Mouse (Mus musculus) stomach, embryonic 14.5 days (tissue): ENCODE results near the gene Gpx1. TPM values are rescaled to one million over a fixed set of nuclear protein-coding genes. Genes with fewer than 3 reads are reported as not detected.
"Not testable (repeated sequence)": the region's sequence is repeated elsewhere in the genome, so short reads cannot be mapped to it uniquely, and the experiment has no call there.

Experiments used
- ATAC-seq: fragments of 200-750 bp; cut with Nextera tagmentation; 2 replicates; pipeline ENCODE4 v1.8.0; 2017; ENCODE audit warnings: low read depth, moderate TSS enrichment; ENCODE audit not compliant: insufficient number of reproducible peaks, insufficient read depth, low FRiP score
- H3K27ac ChIP-seq: fragments of 300-500 bp; sonication (generic); 2 replicates; pipeline ENCODE4 v1.5.1; 2014; ENCODE audit warnings: mild to moderate bottlenecking, low read length, moderate library complexity, mixed read lengths
- H3K27me3 ChIP-seq: fragments of 300-500 bp; sonication (generic); 2 replicates; pipeline ENCODE4 v1.6.1; 2014; ENCODE audit warnings: low read length, control low read depth, mixed read lengths; ENCODE audit not compliant: control insufficient read depth, insufficient read depth
- H3K36me3 ChIP-seq: fragments of 300-500 bp; sonication (generic); 2 replicates; pipeline ENCODE4 v1.6.1; 2014; ENCODE audit warnings: mild to moderate bottlenecking, control low read depth, low read length, moderate library complexity, mixed read lengths; ENCODE audit not compliant: control insufficient read depth, insufficient read depth
- H3K4me1 ChIP-seq: fragments of 300-500 bp; sonication (generic); 2 replicates; pipeline ENCODE4 v1.6.1; 2014; ENCODE audit warnings: low read length, control low read depth, mixed read lengths; ENCODE audit not compliant: control insufficient read depth, insufficient read depth
- H3K4me2 ChIP-seq: fragments of 300-500 bp; sonication (generic); replicated peaks from 2 replicates; pipeline ENCODE4 v1.6.1; 2014; ENCODE audit warnings: low read depth, low read length, control low read depth
- H3K4me3 ChIP-seq: fragments of 300-500 bp; sonication (generic); 2 replicates; pipeline ENCODE4 v1.5.1; 2014; ENCODE audit warnings: low read depth, low read length, control low read depth
- H3K9ac ChIP-seq: fragments of 300-500 bp; sonication (generic); replicated peaks from 2 replicates; pipeline ENCODE4 v1.6.1; 2014; ENCODE audit warnings: low read depth, mild to moderate bottlenecking, control low read depth, low read length, moderate library complexity, mixed read lengths
- H3K9me3 ChIP-seq: fragments of 300-500 bp; sonication (generic); 2 replicates; pipeline ENCODE4 v1.6.1; 2016; ENCODE audit warnings: low read depth, low read length, control low read depth; ENCODE audit not compliant: control insufficient read depth
- WGBS: fragments of 180-500 bp; shearing (Covaris S2); extraction: QIAGEN DNeasy Blood & Tissue Kit; methylation state at CpG from one replicate; pipeline ENCODE4 v1.1.7; 2014; 5-methylcytosine and 5-hydroxymethylcytosine counted together
- polyA plus RNA-seq: library from polyadenylated mRNA; unstranded; fragments of >200 nt; fragmentation: Nextera tagmentation; extraction: Ambion mirVana; gene quantifications from 2 replicates; pipeline ENCODE4 v1.2.1, GENCODE M21; 2014

Gpx1 gene
- polyA plus RNA-seq, 1 experiment from 2014 or later: 676 TPM

DNA sequence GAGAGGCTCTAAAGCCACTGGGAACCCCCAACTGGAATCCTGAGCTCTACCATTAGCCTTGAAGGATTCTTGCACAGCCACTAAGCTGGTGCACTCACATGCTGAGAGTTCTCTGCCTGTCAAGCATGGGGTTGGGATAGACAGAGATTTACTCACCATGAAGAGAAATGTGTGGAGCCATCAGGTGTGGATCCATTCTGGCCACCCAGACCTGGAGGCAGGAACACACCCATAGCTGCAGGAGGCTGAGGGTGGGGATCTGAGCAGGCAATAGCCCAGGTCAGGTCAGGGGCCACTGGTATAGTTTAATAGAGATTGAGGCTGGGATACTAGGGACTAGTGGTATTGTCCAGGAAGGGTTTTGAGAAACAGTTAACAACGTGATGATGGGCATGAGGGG lies 33.5 kb upstream of the Gpx1 start:
- Histone ChIP-seq H3K4me3 (peak overlapping the region; percentile 87), H3K4me1 (peaks cover 26% of the 10 kb centered on the region), H3K27me3 (no peaks in the 10 kb centered on the region), H3K9ac (peak overlapping the region; percentile 60), H3K9me3 (no peaks in the 10 kb centered on the region), H3K36me3 (peaks cover 21% of the 10 kb centered on the region), H3K4me2 (peak overlapping the region; percentile 93), H3K27ac (peak overlapping the region; percentile 57; the same call in 1 of the 2 replicates)
- ATAC-seq: no peak
- WGBS: 0% methylated on average over 1 of the region's 1 CpGs

DNA sequence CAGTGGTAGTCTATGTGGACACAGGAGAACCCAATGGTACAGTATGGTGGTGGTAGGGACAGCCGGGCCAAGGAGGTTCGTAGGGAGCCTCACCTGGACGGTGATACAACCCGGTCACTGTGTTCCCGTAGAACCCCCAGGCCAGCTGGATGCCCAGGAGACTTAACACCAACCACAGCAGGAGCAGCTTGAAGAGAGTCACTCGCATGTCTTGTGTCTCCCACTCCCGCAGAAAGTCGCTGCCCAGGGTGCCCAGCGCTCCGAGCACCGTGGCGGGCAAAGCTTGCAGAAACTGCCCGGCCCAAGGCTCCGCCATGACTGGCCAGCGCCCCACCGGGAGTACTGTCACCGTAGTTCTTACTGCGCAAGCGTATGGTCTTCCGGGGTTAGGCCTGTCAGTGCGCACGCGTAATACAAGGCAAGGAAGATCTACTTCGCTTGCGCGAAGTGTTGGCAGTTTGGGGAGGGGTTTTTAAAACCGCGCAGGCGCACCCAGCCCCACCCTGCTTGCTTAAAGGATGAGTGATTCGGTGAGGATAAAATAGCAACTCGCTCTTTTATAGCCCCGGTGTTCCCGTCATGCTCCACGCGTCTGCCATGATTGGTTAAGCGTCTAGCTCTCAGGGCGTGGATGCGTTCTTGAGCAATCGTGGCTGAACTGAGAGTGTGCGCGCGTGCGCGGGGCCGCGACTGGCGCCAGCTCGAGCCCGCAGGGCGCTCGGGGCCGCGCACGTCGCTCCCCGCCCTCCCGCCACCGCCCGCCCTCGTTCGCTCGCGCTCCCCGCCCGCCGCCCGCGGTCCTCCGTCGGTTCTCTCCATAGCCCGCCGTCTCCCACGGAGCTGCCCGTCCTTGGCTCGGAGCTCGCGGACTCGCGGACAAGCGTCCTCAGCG lies 32.8 kb upstream of the Gpx1 start, which contains the start of the genes Rhoa and Tcta:
Rhoa (plus strand) TSS at position 501 of the 892 bp plus-strand sequence.
Tcta (minus strand) TSS at position 532 of the 892 bp plus-strand sequence.
- peak within 1 kb of the TSS; percentile 100 for H3K27ac ChIP-seq
- peak within 1 kb of the TSS; percentile 93 for H3K4me2 ChIP-seq
- ATAC-seq: peak; percentile 94
- no peaks in the 10 kb centered on the region for H3K9me3 ChIP-seq
- peak within 1 kb of the TSS; percentile 97 for H3K9ac ChIP-seq
- peaks cover 21% of the 10 kb centered on the region for H3K36me3 ChIP-seq
- H3K27me3 ChIP-seq: no peaks in the 10 kb centered on the region
- under 1% methylated on average over 81 of the region's 81 CpGs for WGBS
- peaks cover 29% of the 10 kb centered on the region for H3K4me1 ChIP-seq
- peak within 1 kb of the TSS; percentile 87 for H3K4me3 ChIP-seq

DNA sequence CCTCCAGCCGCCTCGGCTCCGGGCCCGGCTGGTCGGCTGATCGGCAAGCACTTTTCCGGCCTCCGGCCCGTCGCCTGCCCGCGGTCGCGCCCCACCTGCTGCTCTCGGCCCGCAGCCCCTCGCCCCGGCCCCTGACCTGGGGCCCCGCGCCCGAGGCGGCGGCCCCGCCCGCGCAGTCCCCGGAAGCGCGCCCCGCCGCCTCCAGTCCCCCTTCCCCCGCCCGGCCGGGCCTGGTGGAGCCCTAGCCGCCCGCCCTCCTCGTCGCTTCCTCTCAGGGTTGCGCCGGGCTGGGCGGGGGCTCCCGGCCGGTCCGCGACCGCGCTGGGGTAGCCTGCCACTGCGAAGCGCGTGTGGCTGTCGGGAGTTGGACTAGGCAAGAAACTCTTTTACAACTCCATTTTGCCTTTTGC lies 32.1 kb upstream of the Gpx1 start:
- ATAC-seq: peak; percentile 79
- Histone ChIP-seq H3K4me1 (peaks cover 29% of the 10 kb centered on the region), H3K4me3 (peak overlapping the region; percentile 87), H3K27me3 (no peaks in the 10 kb centered on the region), H3K27ac (peak overlapping the region; percentile 100), H3K36me3 (peaks cover 19% of the 10 kb centered on the region), H3K4me2 (peak overlapping the region; percentile 86), H3K9ac (peak overlapping the region; percentile 97), H3K9me3 (no peaks in the 10 kb centered on the region)
- WGBS: under 1% methylated on average over 51 of the region's 51 CpGs

GRCm38 (mm10) chr9:108307021-108307807 lies 31.5 kb upstream of the Gpx1 start:
- peak overlapping the region; percentile 87 for H3K4me3 ChIP-seq
- H3K4me2 ChIP-seq: peak overlapping the region; percentile 86
- WGBS: 9% methylated on average over 12 of the region's 12 CpGs
- H3K9ac ChIP-seq: peak overlapping the region; percentile 97
- peaks cover 19% of the 10 kb centered on the region for H3K36me3 ChIP-seq
- H3K27ac ChIP-seq: peak overlapping the region; percentile 100
- no peak for ATAC-seq
- H3K9me3 ChIP-seq: no peaks in the 10 kb centered on the region
- H3K4me1 ChIP-seq: peaks cover 29% of the 10 kb centered on the region
- no peaks in the 10 kb centered on the region for H3K27me3 ChIP-seq

- peak overlapping the region; percentile 87 for H3K4me3 ChIP-seq
- H3K4me1 ChIP-seq: peaks cover 29% of the 10 kb centered on the region
- peak overlapping the region; percentile 25; the same call in 1 of the 2 replicates for H3K9ac ChIP-seq
- no peak for ATAC-seq
- 47% methylated on average over 2 of the region's 2 CpGs for WGBS
- peak overlapping the region; percentile 86 for H3K4me2 ChIP-seq
- peaks cover 11% of the 10 kb centered on the region for H3K36me3 ChIP-seq
- no peaks in the 10 kb centered on the region for H3K27me3 ChIP-seq
- no peaks in the 10 kb centered on the region for H3K9me3 ChIP-seq
- H3K27ac ChIP-seq: peak overlapping the region; percentile 21; the same call in 1 of the 2 replicates
Measured at GRCm38 (mm10) chr9:108308141-108308540, 30.6 kb upstream of the Gpx1 start.

DNA sequence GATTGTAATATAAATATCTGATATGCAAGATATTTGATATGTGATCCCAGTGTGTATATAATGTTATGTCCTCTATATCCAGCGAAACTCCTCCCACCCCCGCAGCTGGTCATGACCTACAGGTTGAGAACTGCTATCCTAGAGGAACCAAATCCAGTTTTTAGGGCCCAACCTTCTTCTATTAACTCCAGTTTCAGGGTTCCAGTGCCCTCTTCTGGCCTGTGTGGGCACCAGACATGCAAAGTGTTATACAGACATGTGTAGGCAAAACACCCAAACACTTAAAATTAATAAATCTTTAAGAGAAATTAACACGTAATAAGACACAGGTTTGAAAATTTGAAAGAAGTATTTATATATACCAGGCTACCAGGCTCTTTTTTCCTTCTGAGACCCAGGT lies 21.1 kb upstream of the Gpx1 start:
- peaks cover 14% of the 10 kb centered on the region; the same call in 1 of the 2 replicates for H3K36me3 ChIP-seq
- 92% methylated on average over 3 of the region's 3 CpGs for WGBS
- ATAC-seq: no peak

GRCm38 (mm10) chr9:108318462-108318861 lies 20.2 kb upstream of the Gpx1 start:
- Histone ChIP-seq H3K27ac (no peak overlapping the region), H3K36me3 (peaks cover 14% of the 10 kb centered on the region; the same call in 1 of the 2 replicates), H3K9ac (no peak overlapping the region), H3K9me3 (no peaks in the 10 kb centered on the region), H3K27me3 (no peaks in the 10 kb centered on the region), H3K4me1 (no peaks in the 10 kb centered on the region), H3K4me3 (no peak overlapping the region), H3K4me2 (no peak overlapping the region)
- ATAC-seq: no peak
- 82% methylated on average over 2 of the region's 2 CpGs for WGBS

More for the DNA sequence above, 21.1 kb upstream of the Gpx1 start:
- no peak overlapping the region for H3K9ac ChIP-seq
- no peak overlapping the region for H3K27ac ChIP-seq
- no peaks in the 10 kb centered on the region for H3K9me3 ChIP-seq
- no peaks in the 10 kb centered on the region for H3K27me3 ChIP-seq
- H3K4me3 ChIP-seq: no peak overlapping the region
- H3K4me2 ChIP-seq: no peak overlapping the region
- H3K4me1 ChIP-seq: no peaks in the 10 kb centered on the region

DNA sequence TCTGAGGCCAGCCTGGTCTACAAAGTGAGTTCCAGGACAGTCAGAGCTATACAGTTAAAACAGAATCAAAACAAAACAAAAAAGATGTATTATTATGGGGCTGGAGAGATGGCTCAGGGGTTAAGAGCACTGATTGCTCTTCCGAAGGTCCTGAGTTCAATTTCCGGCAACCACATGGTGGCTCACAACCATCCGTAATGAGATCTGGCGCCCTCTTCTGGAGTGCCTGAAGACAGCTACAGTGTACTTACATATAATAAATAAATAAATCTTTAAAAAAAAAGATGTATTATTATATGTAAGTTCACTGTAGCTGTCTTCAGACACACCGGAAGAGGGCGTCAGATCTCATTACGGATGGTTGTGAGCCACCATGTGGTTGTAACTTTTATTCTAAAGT lies 16.6 kb upstream of the Gpx1 start:
- H3K9me3 ChIP-seq, H3K27me3 ChIP-seq, H3K4me1 ChIP-seq, H3K4me3 ChIP-seq, H3K4me2 ChIP-seq, H3K27ac ChIP-seq, H3K9ac ChIP-seq, ATAC-seq: not testable (repeated sequence)
- 91% methylated on average over 7 of the region's 7 CpGs for WGBS
- peaks cover 12% of the 10 kb centered on the region for H3K36me3 ChIP-seq
